Mouse (Mus musculus): Measurements from ENCODE around the gene Fpgt.

DNA sequence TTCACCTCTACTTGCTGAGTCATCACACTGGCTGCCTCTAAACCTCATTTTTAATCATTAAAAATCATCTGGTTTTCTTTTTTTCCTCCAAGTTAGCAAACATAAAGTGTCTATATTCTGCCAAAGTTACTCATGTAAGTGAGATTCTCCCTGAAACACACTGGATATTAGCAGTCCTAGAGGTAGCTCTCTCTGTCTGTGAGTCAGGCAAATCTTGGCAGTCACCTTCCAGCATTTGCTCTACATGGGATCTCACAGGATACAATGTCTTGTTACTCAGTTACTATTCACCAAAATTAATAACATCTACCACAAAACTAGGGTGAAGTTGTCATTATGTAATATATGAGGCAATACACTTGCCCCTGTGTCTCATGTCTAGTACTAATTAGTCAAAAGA lies 41.2 kb downstream of the Fpgt start:
- TF ChIP-seq CTCF (IDR thresholded peaks at IDR 0.05; ENCODE audit: low read depth) (no peak), EP300 (IDR thresholded peaks at IDR 0.05; ENCODE audit: low read depth) (no peak)

All from liver, postnatal 0 days (tissue).